Mouse (Mus musculus) kidney, embryonic 14.5 days (tissue): ENCODE results near the gene Scaf11. TPM values are rescaled to one million over a fixed set of nuclear protein-coding genes. Genes with fewer than 3 reads are reported as not detected.
"Not testable (repeated sequence)": the region's sequence is repeated elsewhere in the genome, so short reads cannot be mapped to it uniquely, and the experiment has no call there.

Source experiments
- ATAC-seq: fragments of 200-750 bp; cut with Nextera tagmentation; 2 replicates; pipeline ENCODE4 v1.8.0; 2017; ENCODE audit warnings: moderate number of reproducible peaks, mild to moderate bottlenecking, moderate TSS enrichment, moderate library complexity; ENCODE audit not compliant: low FRiP score, low TSS enrichment
- H3K27ac ChIP-seq: fragments of 300-500 bp; sonication (generic); 2 replicates; pipeline ENCODE4 v1.5.1; 2014; ENCODE audit warnings: low read depth, mild to moderate bottlenecking, low read length, moderate library complexity, mixed read lengths
- H3K27me3 ChIP-seq: fragments of 300-500 bp; sonication (generic); 2 replicates; pipeline ENCODE4 v1.6.1; 2014; ENCODE audit warnings: mild to moderate bottlenecking, low read length; ENCODE audit not compliant: control insufficient read depth, insufficient read depth
- H3K36me3 ChIP-seq: fragments of 300-500 bp; sonication (generic); 2 replicates; pipeline ENCODE4 v1.6.1; 2014; ENCODE audit warnings: low read length, mixed read lengths; ENCODE audit not compliant: control insufficient read depth, insufficient read depth
- H3K4me1 ChIP-seq: fragments of 300-500 bp; sonication (generic); 2 replicates; pipeline ENCODE4 v1.6.1; 2014; ENCODE audit warnings: low read length, mixed read lengths; ENCODE audit not compliant: control insufficient read depth, insufficient read depth
- H3K4me2 ChIP-seq: fragments of 300-500 bp; sonication (generic); replicated peaks from 2 replicates; pipeline ENCODE4 v1.6.1; 2014; ENCODE audit warnings: low read depth, mild to moderate bottlenecking, low read length
- H3K4me3 ChIP-seq: fragments of 300-500 bp; sonication (generic); 2 replicates; pipeline ENCODE4 v1.5.1; 2014; ENCODE audit warnings: mild to moderate bottlenecking, low read length
- H3K9ac ChIP-seq: fragments of 300-500 bp; sonication (generic); 2 replicates; pipeline ENCODE4 v1.6.1; 2014; ENCODE audit warnings: low read depth, mild to moderate bottlenecking, low read length, moderate library complexity
- H3K9me3 ChIP-seq: fragments of 300-500 bp; sonication (generic); 2 replicates; pipeline ENCODE4 v1.6.1; 2016; ENCODE audit warnings: low read length; ENCODE audit not compliant: control insufficient read depth
- WGBS: fragments of 180-500 bp; shearing (Covaris S2); extraction: QIAGEN DNeasy Blood & Tissue Kit; methylation state at CpG from one replicate; pipeline ENCODE4 v1.1.7; 2014; 5-methylcytosine and 5-hydroxymethylcytosine counted together
- polyA plus RNA-seq: library from polyadenylated mRNA; unstranded; fragments of >200 nt; fragmentation: Nextera tagmentation; extraction: Ambion mirVana; gene quantifications from 2 replicates; pipeline ENCODE4 v1.2.1, GENCODE M21; 2014

Scaf11 gene
- polyA plus RNA-seq, result 86.1 and 115 TPM in 2 replicates

- under 1% methylated on average over 71 of the region's 96 CpGs for WGBS
- Histone ChIP-seq H3K36me3 (peaks cover 6% of the 10 kb centered on the region; the same call in 1 of the 2 replicates), H3K27ac (peak within 1 kb of the TSS; percentile 99), H3K9ac (peak within 1 kb of the TSS; percentile 99), H3K4me2 (peak within 1 kb of the TSS; percentile 95), H3K4me1 (peaks cover 21% of the 10 kb centered on the region), H3K9me3 (no peaks in the 10 kb centered on the region), H3K27me3 (no peaks in the 10 kb centered on the region), H3K4me3 (peak within 1 kb of the TSS; percentile 87)
- ATAC-seq, result peak; percentile 96
Measured at GRCm38 (mm10) chr15:96460730-96461540, at the start of gene Scaf11. TSS of gene Scaf11 (minus strand) at chr15:96460843.

DNA sequence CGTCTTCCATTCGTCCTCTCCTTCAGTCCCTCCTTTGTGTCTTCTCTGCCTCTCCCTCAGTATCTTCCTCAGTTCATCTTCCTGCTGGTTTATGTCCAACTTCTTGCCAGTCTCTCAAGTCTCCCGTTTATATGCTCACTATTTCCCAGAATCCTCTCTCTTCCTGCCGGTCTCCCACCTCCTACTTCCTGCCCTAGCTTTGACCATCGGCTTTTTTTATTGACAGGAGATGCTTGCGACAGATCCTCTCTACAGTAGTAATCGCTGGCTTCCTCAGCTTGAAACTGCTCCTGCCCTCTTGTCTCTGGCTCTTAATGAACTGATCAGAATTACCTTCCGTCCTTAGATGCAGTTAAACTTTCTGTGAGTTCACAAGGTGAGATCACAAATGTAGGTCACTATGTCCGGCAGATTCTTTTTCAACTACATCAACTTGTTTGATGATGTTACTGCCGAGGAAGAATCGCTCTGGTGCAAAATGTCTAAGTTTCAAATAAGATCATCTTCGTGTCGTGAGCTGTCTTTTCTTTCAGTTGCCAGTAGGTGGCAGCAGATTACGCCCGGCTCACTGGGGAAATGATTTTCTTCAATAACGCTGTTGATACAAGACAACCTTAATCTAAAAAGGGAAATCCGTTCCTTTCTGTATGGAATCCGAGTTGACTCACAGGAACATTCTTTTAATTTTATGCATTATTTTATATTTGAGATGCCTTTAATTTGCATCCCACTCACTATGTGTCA, 46.6 kb upstream of the Scaf11 start:
- ATAC-seq, result no peak
- Histone ChIP-seq H3K4me3 (no peak overlapping the region), H3K4me2 (no peak overlapping the region; the same call in 1 of the 2 replicates), H3K27me3 (no peaks in the 10 kb centered on the region), H3K36me3 (no peaks in the 10 kb centered on the region), H3K27ac (no peak overlapping the region), H3K9me3 (peaks cover 14% of the 10 kb centered on the region), H3K9ac (no peak overlapping the region), H3K4me1 (no peaks in the 10 kb centered on the region)
- WGBS, result 47% methylated on average over 18 of the region's 18 CpGs

- no peak overlapping the region for H3K4me2 ChIP-seq
- no peak overlapping the region for H3K4me3 ChIP-seq
- no peaks in the 10 kb centered on the region for H3K27me3 ChIP-seq
- H3K9ac ChIP-seq, result no peak overlapping the region
- no peaks in the 10 kb centered on the region for H3K36me3 ChIP-seq
- 90% methylated on average over 7 of the region's 7 CpGs for WGBS
- 0 out of 2 replicates have a peak, but pooled peaks cover 5% of the 10 kb centered on the region for H3K9me3 ChIP-seq
- ATAC-seq, result no peak
- no peak overlapping the region for H3K27ac ChIP-seq
- no peaks in the 10 kb centered on the region for H3K4me1 ChIP-seq
Measured at GRCm38 (mm10) chr15:96497646-96498045, 37.0 kb upstream of the Scaf11 start.

DNA sequence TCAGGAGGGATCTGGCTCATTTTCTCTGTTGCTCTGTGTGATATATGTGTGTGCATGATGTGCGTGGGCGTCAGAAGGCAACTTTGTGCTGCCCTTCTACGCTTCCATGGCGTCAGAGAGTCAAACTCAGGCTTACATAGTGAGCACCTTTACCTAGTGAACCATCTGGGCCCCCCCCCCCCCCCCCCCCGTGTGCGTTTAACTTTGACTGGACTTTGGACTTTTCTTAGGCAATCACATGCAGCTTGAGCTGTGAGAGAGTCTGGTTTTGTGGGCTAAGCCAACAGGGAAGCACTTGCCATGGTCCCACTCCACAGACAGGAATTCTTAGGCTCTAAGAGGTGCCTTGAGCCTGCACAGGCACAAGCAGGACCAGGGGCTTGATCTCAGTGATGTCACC, 33.6 kb upstream of the Scaf11 start:
- H3K9me3 ChIP-seq, result 0 out of 2 replicates have a peak, but pooled peaks cover 2% of the 10 kb centered on the region
- no peaks in the 10 kb centered on the region for H3K36me3 ChIP-seq
- no peak overlapping the region for H3K4me3 ChIP-seq
- no peak overlapping the region for H3K4me2 ChIP-seq
- no peak overlapping the region for H3K27ac ChIP-seq
- no peak overlapping the region for H3K9ac ChIP-seq
- H3K4me1 ChIP-seq, result 0 out of 2 replicates have a peak, but pooled peaks cover under 1% of the 10 kb centered on the region
- H3K27me3 ChIP-seq, result no peaks in the 10 kb centered on the region
- no peak for ATAC-seq
- WGBS, result 87% methylated on average over 4 of the region's 6 CpGs

DNA sequence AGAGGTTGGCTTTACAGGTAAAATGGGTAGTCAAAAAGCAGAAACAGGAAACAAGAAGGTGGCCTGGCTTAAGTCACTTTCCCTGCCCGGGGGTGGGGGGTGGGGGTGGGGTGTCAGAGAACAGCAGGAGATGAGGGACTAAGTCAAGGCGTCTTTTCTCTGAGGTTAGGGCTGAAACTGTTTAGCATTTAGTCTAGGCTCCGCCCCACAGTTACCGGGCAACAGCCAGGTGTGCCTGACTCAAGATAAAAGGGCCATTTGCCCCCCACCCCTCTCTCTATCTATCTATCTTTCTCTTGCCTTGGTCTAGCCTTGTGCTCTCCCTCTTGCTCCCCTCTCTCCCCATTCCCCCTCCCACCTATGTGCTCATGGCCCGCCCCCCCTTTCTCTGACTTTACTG, 32.9 kb upstream of the Scaf11 start:
- no peaks in the 10 kb centered on the region for H3K27me3 ChIP-seq
- no peak for ATAC-seq
- WGBS, result 72% methylated on average over 5 of the region's 5 CpGs
- H3K9ac ChIP-seq, result no peak overlapping the region
- H3K4me2 ChIP-seq, result no peak overlapping the region
- no peaks in the 10 kb centered on the region for H3K36me3 ChIP-seq
- H3K4me3 ChIP-seq, result no peak overlapping the region
- H3K4me1 ChIP-seq, result 0 out of 2 replicates have a peak, but pooled peaks cover 6% of the 10 kb centered on the region
- H3K27ac ChIP-seq, result no peak overlapping the region
- H3K9me3 ChIP-seq, result 0 out of 2 replicates have a peak, but pooled peaks cover 2% of the 10 kb centered on the region

DNA sequence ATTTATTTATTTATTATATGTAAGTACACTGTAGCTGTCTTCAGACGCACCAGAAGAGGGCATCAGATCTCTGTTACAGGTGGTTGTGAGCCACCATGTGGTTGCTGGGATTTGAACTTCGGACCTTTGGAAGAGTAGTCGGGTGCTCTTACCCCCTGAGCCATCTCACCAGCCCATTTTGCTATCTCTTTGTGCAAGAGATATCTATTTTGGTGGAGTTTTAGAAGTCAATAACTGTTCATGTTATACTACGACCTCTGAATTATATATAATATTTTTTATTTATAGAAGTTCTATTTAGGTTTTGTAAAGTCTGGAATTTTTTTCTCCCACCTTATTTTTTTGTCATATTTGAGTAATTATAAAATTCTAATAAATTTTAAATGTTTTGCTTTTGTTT, 32.3 kb upstream of the Scaf11 start:
- H3K36me3 ChIP-seq, H3K4me2 ChIP-seq, H3K9ac ChIP-seq, H3K4me1 ChIP-seq, H3K27ac ChIP-seq, H3K4me3 ChIP-seq, ATAC-seq, H3K9me3 ChIP-seq, H3K27me3 ChIP-seq: not testable (repeated sequence)
- WGBS, result 88% methylated on average over 4 of the region's 4 CpGs

GRCm38 (mm10) chr15:96491861-96492641, 31.4 kb upstream of the Scaf11 start:
- H3K27ac ChIP-seq, result peak overlapping the region; percentile 44; the same call in 1 of the 2 replicates
- ATAC-seq, result peak; percentile 78
- no peak overlapping the region for H3K4me2 ChIP-seq
- no peak overlapping the region for H3K4me3 ChIP-seq
- H3K9ac ChIP-seq, result no peak overlapping the region
- H3K4me1 ChIP-seq, result 0 out of 2 replicates have a peak, but pooled peaks cover 6% of the 10 kb centered on the region
- WGBS, result 39% methylated on average over 13 of the region's 13 CpGs
- H3K9me3 ChIP-seq, result 0 out of 2 replicates have a peak, but pooled peaks cover 2% of the 10 kb centered on the region
- no peaks in the 10 kb centered on the region for H3K27me3 ChIP-seq
- no peaks in the 10 kb centered on the region for H3K36me3 ChIP-seq

DNA sequence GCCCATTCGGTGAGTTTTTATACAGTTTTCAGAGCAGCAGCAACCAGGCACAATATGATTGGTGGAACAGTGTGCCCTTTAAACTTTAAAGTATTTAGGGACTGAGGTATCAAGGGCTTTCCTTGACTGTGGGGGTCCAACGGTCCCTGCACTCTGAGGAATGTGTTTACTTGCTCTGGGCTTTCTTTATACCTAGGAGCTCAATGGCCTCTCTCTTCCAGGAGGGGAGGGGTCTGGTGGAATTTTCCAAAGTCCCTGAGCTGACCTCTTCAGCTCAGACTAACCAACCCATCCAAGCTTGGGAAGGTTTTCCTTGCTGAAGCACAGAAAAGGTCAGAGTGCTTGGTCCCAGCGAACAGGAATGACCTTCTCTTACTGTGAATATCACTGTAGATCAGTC, 30.8 kb upstream of the Scaf11 start:
- 25% methylated on average over 3 of the region's 3 CpGs for WGBS
- 0 out of 2 replicates have a peak, but pooled peaks cover 6% of the 10 kb centered on the region for H3K4me1 ChIP-seq
- peak; percentile 36; the same call in 1 of the 2 replicates for ATAC-seq
- H3K27me3 ChIP-seq, result no peaks in the 10 kb centered on the region
- 0 out of 2 replicates have a peak, but pooled peaks cover 2% of the 10 kb centered on the region for H3K9me3 ChIP-seq
- H3K27ac ChIP-seq, result peak overlapping the region; percentile 44; the same call in 1 of the 2 replicates
- no peak overlapping the region for H3K9ac ChIP-seq
- no peak overlapping the region for H3K4me2 ChIP-seq
- H3K4me3 ChIP-seq, result no peak overlapping the region
- H3K36me3 ChIP-seq, result no peaks in the 10 kb centered on the region
